Mouse (Mus musculus) heart, postnatal 25 days (tissue): Measurements from ENCODE around the gene Plb1. TPM values are rescaled to one million over a fixed set of nuclear protein-coding genes. Genes with fewer than 3 reads are reported as not detected.

ENCODE experiments used
- DNase-seq: peaks from one replicate; pipeline ENCODE4 v3.0.0; 2022; ENCODE audit warnings: low spot score
- intact Hi-C: fragments of 180-260 bp; cut with DNase I; formaldehyde crosslinking; loops from one replicate; pipeline ENCODE4 v1.15.1; 2025
- total RNA-seq, 2 experiments: library from RNA; stranded (reverse); gene quantifications; 2 replicates each; pipeline ENCODE4 v1.2.3; 2021

The Plb1 gene
- total RNA-seq, 2 experiments from 2014 or later, result 1.5 TPM

GRCm38 (mm10) chr5:32313671-32314070 lies 81.2 kb downstream of the Plb1 start:
- intact Hi-C loops, result no loop called here
- no peak for DNase-seq

GRCm38 (mm10) chr5:32314731-32315130 lies 82.2 kb downstream of the Plb1 start:
- DNase-seq, result no peak
- intact Hi-C loops, result no loop called here

GRCm38 (mm10) chr5:32322146-32322811 lies 89.8 kb downstream of the Plb1 start:
- DNase-seq, result no peak

GRCm38 (mm10) chr5:32328139-32328538 lies 95.6 kb downstream of the Plb1 start:
- DNase-seq, result no peak
- intact Hi-C loops, result no loop called here

More at GRCm38 (mm10) chr5:32322146-32322811, 89.8 kb downstream of the Plb1 start:
- intact Hi-C loops, result loop anchor here (1.0 to 5.0 kb wide), 3 partner anchors 75 to 198 kb away; no protein-coding TSS in a partner anchor

DNA sequence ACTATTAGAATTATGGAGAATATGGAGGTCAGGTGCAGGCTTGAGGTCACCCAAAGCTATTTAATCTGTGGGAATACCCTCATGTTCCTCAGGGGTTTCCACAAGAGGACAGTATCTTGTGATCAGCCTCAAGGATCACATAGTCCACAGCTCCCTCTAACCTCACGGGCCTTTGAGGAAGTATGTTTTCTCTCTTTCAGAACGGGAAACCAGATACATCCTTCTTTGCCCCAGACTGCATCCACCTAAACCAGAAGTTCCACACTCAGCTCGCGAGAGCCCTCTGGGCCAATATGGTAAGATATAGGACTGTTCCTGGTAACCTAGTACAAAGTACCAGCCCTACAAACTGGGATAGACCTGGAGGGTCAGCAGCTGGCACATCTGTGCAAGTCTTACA lies 100.1 kb downstream of the Plb1 start:
- intact Hi-C loops, result no loop called here
- DNase-seq, result no peak

DNA sequence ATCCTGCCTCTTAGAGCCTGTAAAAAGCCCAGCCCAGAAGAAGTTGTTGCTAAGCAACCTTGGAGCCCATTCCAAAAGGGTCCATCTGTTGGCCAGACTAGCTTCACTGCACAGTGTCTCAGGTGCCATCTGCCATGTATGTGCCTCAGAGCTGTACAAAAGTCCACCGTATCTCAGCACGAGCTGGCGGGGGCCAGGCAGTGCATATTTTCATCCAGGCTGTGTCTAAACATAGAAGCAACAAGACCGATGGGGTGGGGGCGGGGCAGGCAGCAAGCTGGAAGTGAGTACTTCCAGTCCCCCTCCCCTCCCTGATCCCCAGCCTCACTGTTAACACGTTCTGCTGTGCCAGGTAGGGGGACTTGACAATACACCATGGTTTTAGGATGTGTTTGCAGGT lies 102.7 kb downstream of the Plb1 start:
- DNase-seq, result peak; percentile 34
- intact Hi-C loops, result no loop called here

GRCm38 (mm10) chr5:32336092-32336491 lies 103.6 kb downstream of the Plb1 start:
- intact Hi-C loops, result no loop called here
- no peak for DNase-seq

DNA sequence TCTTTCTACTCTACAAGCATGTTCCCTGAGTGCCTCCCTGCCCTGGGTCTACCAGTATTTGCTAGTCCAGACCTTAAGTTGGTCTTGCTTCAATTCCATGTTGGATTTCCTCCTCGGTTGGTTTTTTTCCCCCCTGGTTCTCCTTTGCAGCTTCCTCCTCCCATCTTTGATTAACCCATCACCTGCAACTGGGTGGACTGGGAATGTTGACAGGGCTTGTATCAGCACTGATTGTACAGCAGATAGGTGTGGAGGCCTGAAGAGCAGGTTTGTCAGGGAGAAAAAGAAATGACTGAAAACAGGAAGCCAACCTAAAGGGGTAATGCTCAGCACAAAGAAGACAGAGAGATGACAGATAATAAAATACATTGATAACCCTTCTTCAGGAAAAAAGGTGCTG lies 104.8 kb downstream of the Plb1 start:
- DNase-seq, result no peak
- intact Hi-C loops, result no loop called here

- intact Hi-C loops, result no loop called here
- no peak for DNase-seq
Observed at GRCm38 (mm10) chr5:32338339-32338738, 105.8 kb downstream of the Plb1 start.

DNA sequence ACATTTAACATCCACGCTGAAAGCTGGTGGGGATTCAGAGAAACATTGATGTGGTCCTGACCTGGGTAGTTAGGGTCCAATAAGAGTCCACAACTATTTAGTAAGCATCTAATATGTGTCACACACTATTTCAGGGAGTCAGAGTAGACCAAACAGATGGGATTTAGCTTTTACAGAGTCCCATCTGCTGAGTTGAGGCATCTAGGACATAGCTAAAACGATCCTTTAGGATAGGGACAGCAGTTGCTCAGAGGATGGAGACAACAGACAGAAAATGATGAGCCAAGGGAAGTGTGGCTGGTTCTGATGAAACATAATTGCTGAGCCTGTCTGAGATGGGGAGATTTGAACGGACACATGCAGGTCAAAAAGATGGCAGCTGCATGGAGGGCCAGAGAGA lies 106.3 kb downstream of the Plb1 start:
- no peak for DNase-seq
- intact Hi-C loops, result no loop called here

- no peak for DNase-seq
- intact Hi-C loops, result no loop called here
Observed at GRCm38 (mm10) chr5:32340246-32340645, 107.7 kb downstream of the Plb1 start.

DNA sequence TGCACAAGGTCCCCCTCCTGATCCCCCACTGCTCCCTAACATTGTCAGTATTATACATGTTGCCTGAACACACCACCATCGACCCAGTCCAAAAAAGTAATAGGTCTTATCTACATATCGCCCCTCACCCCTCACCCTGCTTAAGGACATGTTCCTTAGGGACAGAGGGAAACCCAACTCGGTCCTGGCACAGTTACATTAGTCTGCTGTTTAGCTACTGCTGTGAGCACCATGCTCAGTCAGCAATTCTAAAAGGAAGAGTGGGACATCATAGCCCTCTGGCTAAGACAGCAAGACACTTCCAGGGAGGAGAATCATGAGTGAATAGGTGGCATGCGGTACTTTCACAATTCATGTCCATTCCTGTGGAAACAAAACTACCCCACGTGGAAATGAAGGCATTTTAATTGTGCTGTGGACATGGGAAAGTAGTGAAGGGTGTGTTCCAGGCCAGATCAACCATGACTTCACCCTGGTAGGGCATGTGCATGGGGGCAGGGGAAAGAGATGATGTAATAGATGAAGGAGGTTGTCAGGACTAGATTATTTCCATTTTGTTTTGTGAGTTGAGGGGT lies 110.3 kb downstream of the Plb1 start:
- no peak for DNase-seq
- intact Hi-C loops, result no loop called here

DNA sequence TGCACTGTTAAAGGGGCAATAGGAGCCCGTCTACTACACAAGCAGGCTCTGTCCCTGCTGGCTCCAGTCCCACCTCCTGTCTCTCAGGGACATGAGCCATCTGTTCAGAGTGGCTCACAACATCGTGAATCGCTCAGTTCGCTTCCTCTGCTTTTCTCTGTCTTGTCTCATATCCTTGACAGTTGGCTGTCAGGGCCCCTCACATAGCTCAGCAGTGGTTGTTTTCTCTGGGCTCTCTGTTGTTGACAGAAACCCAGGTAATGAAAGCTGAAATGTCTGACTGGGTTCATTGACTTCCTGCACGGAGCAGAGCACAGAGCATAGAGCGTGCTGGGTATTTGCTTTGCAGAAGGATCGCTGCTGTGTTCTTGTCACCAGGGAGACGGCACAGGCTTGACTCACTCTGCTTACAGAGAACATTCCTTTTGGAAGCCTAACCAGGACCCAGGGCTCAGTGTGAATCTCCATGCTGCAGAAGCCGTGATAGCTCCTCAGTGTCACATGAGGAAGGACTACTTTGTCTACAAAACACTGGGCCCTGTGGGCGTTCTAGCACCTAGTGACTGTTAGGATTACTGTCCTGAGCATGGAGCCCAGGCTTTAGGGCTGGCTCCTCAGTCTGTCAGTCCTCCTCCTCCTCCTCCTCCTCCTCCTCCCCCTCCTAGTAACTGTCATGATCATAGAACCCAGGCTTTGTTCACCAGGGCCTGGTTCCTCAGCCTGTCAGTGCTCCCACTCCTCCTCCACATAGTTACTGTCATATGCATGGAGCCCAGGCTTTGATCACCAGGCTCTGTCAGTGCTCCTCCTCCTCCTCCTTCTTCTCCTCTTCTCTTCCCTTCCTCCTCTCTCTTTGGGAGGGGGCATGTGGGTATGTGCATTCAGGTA lies 113.8 kb downstream of the Plb1 start:
- peak; percentile 44 for DNase-seq
- intact Hi-C loops, result loop anchor here (5.0 kb wide), 1 partner anchor 116 kb away; no protein-coding TSS in a partner anchor

GRCm38 (mm10) chr5:32349718-32350117 lies 117.2 kb downstream of the Plb1 start:
- DNase-seq, result no peak
- intact Hi-C loops, result loop anchor here (5.0 kb wide), 2 partner anchors 63 to 113 kb away; no protein-coding TSS in a partner anchor

- no peak for DNase-seq
- intact Hi-C loops, result loop anchor here (5.0 kb wide), 1 partner anchor 62 kb away; no protein-coding TSS in a partner anchor
Observed at GRCm38 (mm10) chr5:32350551-32351256, 118.2 kb downstream of the Plb1 start.

DNA sequence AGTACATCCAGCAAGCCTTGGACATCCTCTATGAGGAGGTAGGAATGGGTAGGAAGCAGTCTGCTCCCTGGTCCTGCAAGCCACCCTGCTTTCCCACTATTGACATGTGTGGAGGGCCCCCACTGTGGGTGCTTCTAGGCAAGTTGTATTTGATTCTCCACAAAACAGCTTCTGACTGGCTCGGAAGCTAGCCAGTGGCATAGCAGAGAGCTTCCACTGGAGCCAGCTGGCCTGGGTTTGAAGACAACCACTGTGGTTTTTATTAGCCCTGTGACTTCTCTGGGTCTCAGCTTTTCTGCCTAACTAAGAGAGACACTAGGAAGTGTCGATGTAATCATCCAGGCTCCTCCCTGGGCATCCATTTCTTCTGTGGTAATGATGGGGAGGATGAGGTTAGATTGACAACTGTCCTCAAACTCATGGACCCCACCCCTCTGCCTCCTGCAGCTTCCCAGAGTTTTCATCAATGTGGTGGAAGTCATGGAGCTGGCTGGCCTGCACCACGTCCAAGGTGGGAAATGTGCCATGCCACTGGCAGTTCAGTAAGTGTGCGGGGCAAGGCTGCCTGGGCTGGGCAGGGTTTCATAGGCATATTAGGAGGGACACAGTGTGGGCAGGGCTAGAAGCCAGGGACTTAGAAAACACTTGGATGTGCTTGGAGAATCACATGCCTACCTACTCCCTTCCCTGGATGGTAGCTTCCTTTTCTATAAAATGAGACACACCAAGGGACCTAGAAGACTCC lies 119.4 kb downstream of the Plb1 start:
- DNase-seq, result no peak
- intact Hi-C loops, result loop anchor here (5.0 kb wide), 1 partner anchor 60 kb away; no protein-coding TSS in a partner anchor

DNA sequence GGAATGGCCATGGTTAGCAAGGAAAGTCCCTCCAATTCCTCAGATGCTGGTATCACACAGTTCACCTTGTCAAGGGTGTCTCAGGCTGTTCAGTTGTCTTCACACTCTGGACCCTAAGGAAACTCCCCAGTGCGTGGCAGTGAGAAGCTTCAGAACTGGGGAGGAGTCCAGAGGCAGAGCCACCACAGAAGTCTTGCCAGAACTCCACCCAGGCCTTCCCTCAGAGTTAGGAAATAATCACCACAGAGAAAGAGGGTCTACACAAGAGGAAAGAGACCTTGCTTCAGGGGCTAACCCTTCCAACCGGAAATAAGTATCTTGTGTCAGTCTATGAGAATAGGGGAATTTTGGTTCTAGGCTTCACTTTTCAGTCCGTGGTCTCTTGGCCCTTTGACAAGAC lies 120.3 kb downstream of the Plb1 start:
- intact Hi-C loops, result loop anchor here (5.0 kb wide), 1 partner anchor 59 kb away; no protein-coding TSS in a partner anchor
- no peak for DNase-seq

DNA sequence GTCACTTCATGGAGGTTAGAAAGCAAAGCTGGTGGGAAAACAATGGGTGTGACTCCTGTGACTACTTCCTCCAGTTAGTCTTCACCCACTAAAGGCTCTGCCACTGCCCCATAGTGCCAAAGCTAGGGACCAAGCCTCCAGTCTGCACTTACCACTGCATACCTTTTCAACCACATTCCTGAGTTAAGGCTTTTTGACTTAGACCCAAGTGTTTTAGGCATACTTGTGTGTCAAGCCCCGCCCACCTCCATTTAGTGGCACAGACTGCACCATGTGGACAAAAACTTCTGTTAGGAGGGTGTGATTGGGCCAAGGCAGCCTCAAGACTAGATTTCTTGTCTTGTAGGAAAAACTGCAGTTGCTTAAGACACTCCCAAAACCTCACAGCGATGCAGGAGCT lies 120.8 kb downstream of the Plb1 start:
- intact Hi-C loops, result loop anchor here (5.0 kb wide), 1 partner anchor 59 kb away; no protein-coding TSS in a partner anchor
- DNase-seq, result no peak

- intact Hi-C loops, result no loop called here
- no peak for DNase-seq
Observed at GRCm38 (mm10) chr5:32360511-32360910, 128.0 kb downstream of the Plb1 start.
